Mouse (Mus musculus) adrenal gland, postnatal 0 days (tissue): ENCODE measurements around the gene Sprr2d. TPM values are rescaled to one million over a fixed set of nuclear protein-coding genes. Genes with fewer than 3 reads are reported as not detected.

ENCODE experiments used
- polyA plus RNA-seq: library from polyadenylated mRNA; unstranded; fragments of >200 nt; fragmentation: Nextera tagmentation; extraction: Ambion mirVana; gene quantifications from 2 replicates; pipeline ENCODE4 v1.2.1, GENCODE M21; 2015

Sprr2d gene
- polyA plus RNA-seq: not detected in 2 replicates

GRCm38 (mm10) chr3:92338840-92339239 is at the start of gene Sprr2d:
Sprr2d (plus strand) TSS chr3:92339140.

GRCm38 (mm10) chr3:92316320-92316719 is 22.6 kb upstream of the Sprr2d start, which contains the start of gene Sprr2b:
Sprr2b (plus strand) TSS chr3:92316620.

GRCm38 (mm10) chr3:92351843-92352242 is 12.9 kb downstream of the Sprr2d start, which contains the start of gene Sprr2e:
Sprr2e (plus strand) TSS chr3:92352143.

DNA sequence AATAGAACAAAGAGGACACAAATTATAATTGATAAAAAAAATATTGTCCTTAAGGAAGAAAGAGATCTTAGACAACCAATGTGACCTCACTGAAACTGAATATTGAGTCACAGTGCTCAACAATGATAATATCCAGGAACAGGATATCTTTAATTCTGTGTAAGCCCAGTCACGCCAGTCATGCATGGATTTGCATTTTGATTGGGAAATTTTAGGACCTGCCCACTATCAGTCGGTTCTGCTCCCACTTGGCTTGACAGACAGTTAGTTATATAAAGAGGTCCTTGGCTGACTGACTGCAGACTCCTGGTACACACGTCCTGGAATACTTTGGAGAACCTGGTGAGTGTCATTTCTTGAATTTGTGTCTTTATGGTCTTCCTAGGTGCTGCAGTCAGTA is 25.9 kb downstream of the Sprr2d start, which contains the start of gene Sprr2f:
Gene Sprr2f, plus strand, starts transcription at position 301 of the 400 bp plus-strand sequence.

DNA sequence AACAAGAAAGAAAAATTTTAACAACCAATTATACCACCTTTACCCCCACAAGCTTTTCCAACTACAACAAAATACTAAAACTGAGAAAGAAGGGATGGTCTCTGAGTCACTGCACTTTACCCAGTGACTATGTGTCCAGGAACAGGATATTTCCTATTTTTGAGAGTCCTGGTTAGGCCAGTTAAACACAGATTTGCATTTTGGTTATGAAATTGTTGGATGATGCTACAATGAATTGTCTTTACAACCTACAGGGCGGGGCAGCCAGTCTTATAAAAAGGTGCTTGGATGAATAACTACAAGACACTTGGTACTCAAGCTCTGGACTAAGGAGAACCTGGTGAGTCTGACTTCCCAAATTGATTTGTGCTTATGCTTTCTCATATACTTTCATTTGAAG is 46.4 kb downstream of the Sprr2d start, which contains the start of gene Sprr2h:
Gene Sprr2h, plus strand, starts transcription at position 301 of the 400 bp plus-strand sequence.

Other genes with a start within 250 kb of the Sprr2d start
- gene Prr9, start 215.2 kb upstream of the Sprr2d start, polyA plus RNA-seq: 0.22 TPM in 1 of 2 replicates, not detected in the other
- gene Lelp1, start 196.4 kb upstream of the Sprr2d start, polyA plus RNA-seq: not detected in 2 replicates
- 0.39 TPM in 1 of 2 replicates, not detected in the other for gene Sprr2a1, start 123.3 kb upstream of the Sprr2d start, polyA plus RNA-seq
- gene Sprr2a2, start 123.2 kb upstream of the Sprr2d start, polyA plus RNA-seq: 2.6 and 32.2 TPM in 2 replicates
- 0.59 and 1.6 TPM in 2 replicates for gene Sprr2a3, start 53.7 kb upstream of the Sprr2d start, polyA plus RNA-seq
- gene Sprr2b, start 22.5 kb upstream of the Sprr2d start, polyA plus RNA-seq: not detected in 2 replicates
- gene Sprr2e, start 13.0 kb downstream of the Sprr2d start, polyA plus RNA-seq: not detected in 2 replicates
- not detected in 2 replicates for gene Sprr2f, start 26.0 kb downstream of the Sprr2d start, polyA plus RNA-seq
- 0.36 TPM in 1 of 2 replicates, not detected in the other for gene Sprr2h, start 46.5 kb downstream of the Sprr2d start, polyA plus RNA-seq
- gene Sprr2i, start 68.9 kb downstream of the Sprr2d start, polyA plus RNA-seq: 0.22 TPM in 1 of 2 replicates, not detected in the other
- gene Sprr2j-ps, start 78.9 kb downstream of the Sprr2d start, polyA plus RNA-seq: 0.39 TPM in 1 of 2 replicates, not detected in the other
- 6.7 and 8.1 TPM in 2 replicates for gene Gm9774, start 90.3 kb downstream of the Sprr2d start, polyA plus RNA-seq
- not detected in 2 replicates for gene Sprr2k, start 93.4 kb downstream of the Sprr2d start, polyA plus RNA-seq
- gene Sprr1b, start 99.6 kb downstream of the Sprr2d start, polyA plus RNA-seq: 0.32 TPM in 1 of 2 replicates, not detected in the other
- 0.25 and 4.2 TPM in 2 replicates for gene Sprr3, start 119.6 kb downstream of the Sprr2d start, polyA plus RNA-seq
- 1.6 and 7.8 TPM in 2 replicates for gene Sprr1a, start 146.8 kb downstream of the Sprr2d start, polyA plus RNA-seq
- not detected in 2 replicates for gene Sprr4, start 161.4 kb downstream of the Sprr2d start, polyA plus RNA-seq
- gene 2310046K23Rik, start 195.4 kb downstream of the Sprr2d start, polyA plus RNA-seq: not detected in 2 replicates
- 0.38 TPM in 1 of 2 replicates, not detected in the other for gene Ivl, start 234.6 kb downstream of the Sprr2d start, polyA plus RNA-seq
- 0.15 and 0.84 TPM in 2 replicates for gene Smcp, start 249.9 kb downstream of the Sprr2d start, polyA plus RNA-seq